Mouse (Mus musculus): ENCODE measurements around the gene Surf1.
"Not testable (repeated sequence)": the region's sequence is repeated elsewhere in the genome, so short reads cannot be mapped to it uniquely, and the experiment has no call there.

Surf1 gene

DNA sequence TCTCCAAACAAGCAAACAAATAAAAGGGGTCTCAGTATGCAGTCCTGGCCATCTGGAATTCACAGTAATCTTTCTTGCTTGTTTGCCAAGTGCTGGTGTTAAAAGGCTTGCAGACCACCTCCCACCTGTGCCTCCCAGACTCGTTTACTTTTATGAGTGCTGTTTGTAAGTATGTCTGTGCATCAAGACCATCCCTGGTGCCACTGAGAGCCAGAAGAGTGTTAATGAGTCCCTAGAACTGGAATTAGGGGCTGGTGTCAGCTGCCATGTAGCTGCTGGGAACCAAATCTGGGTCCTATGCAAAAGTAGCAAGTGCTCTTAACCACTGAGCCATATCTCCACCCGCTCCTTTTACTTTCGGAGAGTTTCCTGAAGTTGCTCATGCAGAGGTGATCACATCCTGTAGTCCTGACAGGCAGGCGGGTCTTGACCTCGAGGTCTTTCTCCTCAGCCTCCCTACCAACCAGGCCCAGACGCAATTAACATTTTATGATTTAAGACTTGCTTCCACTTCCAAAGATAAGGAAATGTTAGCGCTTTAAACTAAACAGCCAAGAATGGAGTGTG is 14.4 kb downstream of the Surf1 start:
- DNase-seq (ENCODE audit: extremely low read depth, low read depth, low spot score) = no peak

DNA sequence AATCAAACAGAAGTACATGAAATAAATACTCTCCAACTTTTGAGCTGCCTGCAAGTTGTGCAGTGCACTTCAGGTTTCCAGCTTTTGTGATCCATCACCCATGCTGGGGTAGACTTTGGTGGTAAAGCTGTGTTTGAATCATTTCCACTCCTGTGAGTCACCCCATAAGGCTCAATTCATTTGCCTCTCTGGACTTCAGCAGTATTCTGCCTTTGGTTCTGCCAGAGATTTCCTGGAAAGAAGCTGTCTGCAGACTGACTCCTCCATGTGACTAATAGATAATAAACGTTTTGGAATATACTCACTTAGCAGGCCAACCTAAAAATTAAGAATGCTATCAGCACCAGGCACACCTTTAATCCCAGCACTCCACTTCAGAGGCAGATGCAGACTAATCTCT is 15.6 kb downstream of the Surf1 start:
- no peak for DNase-seq (ENCODE audit: extremely low read depth, low read depth, low spot score)

DNA sequence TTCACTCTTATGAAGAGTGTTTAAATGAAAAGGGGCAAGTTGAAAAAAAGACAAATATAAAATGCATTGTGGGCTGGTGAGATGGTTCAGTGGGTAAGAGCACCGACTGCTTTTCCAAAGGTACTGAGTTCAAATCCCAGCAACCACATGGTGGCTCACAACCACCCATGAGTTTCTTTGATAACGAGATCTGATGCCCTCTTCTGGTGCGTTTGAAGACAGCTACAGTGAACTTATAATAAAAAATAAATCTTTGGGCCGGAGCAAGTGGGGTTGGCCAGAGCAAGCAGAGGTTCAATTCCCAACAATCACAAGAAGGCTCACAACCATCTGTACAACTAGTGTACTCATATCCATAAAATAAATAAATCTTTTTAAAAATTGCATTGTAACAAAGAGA is 20.4 kb downstream of the Surf1 start:
- no peak for DNase-seq (ENCODE audit: extremely low read depth, low read depth, low spot score)

DNA sequence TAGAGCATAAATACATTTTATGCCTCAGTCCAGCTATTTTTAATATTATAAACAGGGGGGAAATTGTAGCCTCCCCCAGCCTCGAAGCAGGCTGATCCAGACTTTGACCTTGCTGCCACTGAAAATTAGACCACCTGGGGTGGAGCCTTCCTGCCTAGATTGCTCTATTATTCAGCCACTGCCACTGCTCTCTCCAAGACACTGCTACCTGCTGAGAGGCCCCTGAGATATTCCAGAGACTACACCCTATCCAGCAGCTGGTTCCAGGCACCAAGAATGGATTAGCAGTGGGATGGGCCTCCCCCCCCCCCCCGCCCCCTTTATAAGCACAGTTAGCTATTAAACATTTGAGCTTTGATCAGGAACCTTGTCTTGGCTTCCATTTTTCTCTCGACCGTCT is 30.2 kb downstream of the Surf1 start:
- not testable (repeated sequence) for DNase-seq (ENCODE audit: extremely low read depth, low read depth, low spot score)

DNA sequence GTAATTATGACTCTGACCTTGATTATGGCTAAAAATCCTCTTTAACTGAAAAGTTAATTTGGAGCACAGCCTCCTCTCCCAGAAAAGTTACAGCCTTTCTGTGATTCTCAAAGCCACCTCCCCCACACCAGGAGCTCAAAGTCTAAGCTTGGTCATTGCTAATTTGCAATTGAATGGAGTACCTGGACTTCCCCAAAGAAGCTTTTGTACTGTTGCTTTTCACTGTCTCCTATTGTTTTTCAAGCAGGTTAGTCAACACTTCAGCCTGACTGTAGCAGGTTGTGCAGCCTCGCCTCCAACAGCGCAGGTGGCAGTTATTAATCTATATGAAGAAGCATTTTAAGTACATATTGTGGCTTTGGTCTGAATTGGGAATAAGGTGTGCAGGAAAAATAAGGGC is 30.8 kb downstream of the Surf1 start:
- DNase-seq (ENCODE audit: extremely low read depth, low read depth, low spot score) = not testable (repeated sequence)

GRCm38 (mm10) chr2:26878571-26878970 is 37.8 kb downstream of the Surf1 start:
- no peak for DNase-seq (ENCODE audit: extremely low read depth, low read depth, low spot score)

GRCm38 (mm10) chr2:26870666-26871065 is 45.7 kb downstream of the Surf1 start:
- no peak for DNase-seq (ENCODE audit: extremely low read depth, low read depth, low spot score)

- no peak for DNase-seq (ENCODE audit: extremely low read depth, low read depth, low spot score)
Measured at GRCm38 (mm10) chr2:26864879-26865278, 51.5 kb downstream of the Surf1 start, which contains the start of gene Abo. Gene Abo, minus strand, starts transcription at chr2:26864979.

Measured in fat pad, adult 2 months (tissue).